Comparison of ENCODE assay signal across 8 mouse cellular contexts in genomic region chr10:81365073-81365472, GRCm38 (mm10). TPM values are rescaled to one million over a fixed set of nuclear protein-coding genes. Genes with fewer than 3 reads are reported as not detected.
DNase-seq lines count a peak whose midpoint lies in the region; ATAC-seq and TF ChIP-seq lines count a peak whose summit lies in the region.

No protein-coding gene starts in this region.

- no peak for TF ChIP-seq CTCF in kidney, adult 2 months (conservative IDR thresholded peaks at IDR 0.05; ENCODE audit: insufficient read depth, insufficient read length, low read depth, low read length)
- TF ChIP-seq CTCF in thymus, adult 2 months (IDR thresholded peaks at IDR 0.05; ENCODE audit: borderline replicate concordance, control insufficient read depth, extremely low read depth, insufficient read depth, low read length, poor library complexity): no peak

- peak overlapping the region; percentile 72; the same call in 1 of the 2 replicates for H3K4me2 ChIP-seq in kidney, embryonic 15.5 days
- H3K4me2 ChIP-seq in liver, embryonic 15.5 days: peak overlapping the region; percentile 97; the same call in 1 of the 2 replicates

- H3K27me3 ChIP-seq in kidney, embryonic 15.5 days: peaks cover 18% of the 10 kb centered on the region
- no peaks in the 10 kb centered on the region for H3K27me3 ChIP-seq in kidney, adult 2 months (replicated peaks; ENCODE audit: control insufficient read depth, insufficient read depth, low read length)
- H3K27me3 ChIP-seq in liver, embryonic 15.5 days: no peaks in the 10 kb centered on the region
- no peaks in the 10 kb centered on the region for H3K27me3 ChIP-seq in thymus, adult 2 months (ENCODE audit: control insufficient read depth, insufficient read depth, low read length)

- TF ChIP-seq POLR2A in kidney, adult 2 months (IDR thresholded peaks at IDR 0.05; ENCODE audit: low read depth, low read length): no peak
- no peak for TF ChIP-seq POLR2A in thymus, adult 2 months (IDR thresholded peaks at IDR 0.05; ENCODE audit: control insufficient read depth, extremely low read depth, insufficient read depth, low read length, poor library complexity)

- no peak overlapping the region; the same call in 1 of the 2 replicates for H3K4me3 ChIP-seq in kidney, embryonic 15.5 days (replicated peaks)
- no peak overlapping the region for H3K4me3 ChIP-seq in kidney, adult 2 months (ENCODE audit: insufficient read depth, low read depth, low read length)
- no peak overlapping the region for H3K4me3 ChIP-seq in liver, embryonic 15.5 days (replicated peaks)
- H3K4me3 ChIP-seq in thymus, adult 2 months (ENCODE audit: control insufficient read depth, insufficient read depth, low read length): no peak overlapping the region

- no peak overlapping the region for H3K9ac ChIP-seq in kidney, embryonic 15.5 days
- H3K9ac ChIP-seq in liver, embryonic 15.5 days: no peak overlapping the region

- peaks cover 58% of the 10 kb centered on the region for H3K4me1 ChIP-seq in kidney, embryonic 15.5 days
- peaks cover 1% of the 10 kb centered on the region; the same call in 1 of the 2 replicates for H3K4me1 ChIP-seq in kidney, adult 2 months (ENCODE audit: control insufficient read depth, insufficient read depth, low read length)
- H3K4me1 ChIP-seq in liver, embryonic 15.5 days (replicated peaks): peaks cover 85% of the 10 kb centered on the region
- no peaks in the 10 kb centered on the region for H3K4me1 ChIP-seq in thymus, adult 2 months (replicated peaks; ENCODE audit: control insufficient read depth, insufficient read depth, low read length)

- H3K9me3 ChIP-seq in kidney, embryonic 15.5 days (replicated peaks): no peaks in the 10 kb centered on the region
- no peaks in the 10 kb centered on the region for H3K9me3 ChIP-seq in liver, embryonic 15.5 days (replicated peaks)

- intact Hi-C loops in gastrocnemius, postnatal 14 days (cut with DNase I; ENCODE audit: low total_unique reads): no loop called here

- WGBS in kidney, embryonic 15.5 days: 44% methylated on average over 4 of the region's 4 CpGs
- 60% methylated on average over 4 of the region's 4 CpGs for WGBS in kidney, adult 2 months
- WGBS in liver, embryonic 15.5 days (ENCODE audit: insufficient replicate concordance): 52% methylated on average over 4 of the region's 4 CpGs
- 75% methylated on average over 4 of the region's 4 CpGs for WGBS in thymus, adult 2 months

- H3K27ac ChIP-seq in kidney, embryonic 15.5 days: no peak overlapping the region
- H3K27ac ChIP-seq in kidney, adult 2 months (ENCODE audit: insufficient read depth, low read depth, low read length): no peak overlapping the region
- peak overlapping the region; percentile 96 for H3K27ac ChIP-seq in liver, embryonic 15.5 days (replicated peaks)
- H3K27ac ChIP-seq in thymus, adult 2 months (ENCODE audit: control insufficient read depth, insufficient read depth, low read length): no peak overlapping the region

- H3K36me3 ChIP-seq in kidney, embryonic 15.5 days: peaks cover 50% of the 10 kb centered on the region
- H3K36me3 ChIP-seq in kidney, adult 2 months (ENCODE audit: control insufficient read depth, insufficient read depth, low read length): no peaks in the 10 kb centered on the region
- H3K36me3 ChIP-seq in liver, embryonic 15.5 days (replicated peaks): peaks cover 89% of the 10 kb centered on the region
- H3K36me3 ChIP-seq in thymus, adult 2 months (ENCODE audit: control insufficient read depth, insufficient read depth, low read length): peaks cover 28% of the 10 kb centered on the region

- ATAC-seq in kidney, embryonic 15.5 days (replicated peaks; ENCODE audit: low FRiP score): 0 out of 2 replicates have a peak, but pooled peaks have one; percentile 3
- peak; percentile 2; the same call in 1 of the 2 replicates for ATAC-seq in erythroblast, adult 5-6 weeks (replicated peaks; ENCODE audit: low FRiP score, poor library complexity, severe bottlenecking)
- no peak for ATAC-seq in liver, embryonic 15.5 days (ENCODE audit: insufficient read depth)

- no peak for DNase-seq in kidney, adult 2 months
- DNase-seq in R1 (ENCODE audit: low read depth, low spot score): peak; percentile 48
- no peak for DNase-seq in thymus, adult 2 months
- DNase-seq in adrenal gland, adult 8-10 months: no peak
- DNase-seq in gastrocnemius, postnatal 14 days: no peak

RNA-seq across cellular contexts. Expression of gene 4930404N11Rik, which starts 0.5 kb away (rescaled TPM):
- 0.62 and 1.6 TPM in 2 replicates for polyA plus RNA-seq in kidney, embryonic 15.5 days (2015; fragmentation: Nextera tagmentation; extraction: Ambion mirVana)
- 0.16 and 0.61 TPM in 2 replicates for polyA plus RNA-seq in kidney, adult 2 months (2012; rRNA removed)
- total RNA-seq in erythroblast, adult 5-6 weeks (2015; ENCODE audit: low replicate concordance): 15.6 and 27.0 TPM in 2 replicates
- 35.7 and 41.5 TPM in 2 replicates for total RNA-seq in erythroblast, adult 5-6 weeks (2017; ENCODE audit: low replicate concordance)
- polyA plus RNA-seq in liver, embryonic 15.5 days (2015; fragmentation: Nextera tagmentation; extraction: Ambion mirVana): 2.3 and 2.9 TPM in 2 replicates
- 12.7 TPM in 2 replicates for polyA plus RNA-seq in thymus, adult 2 months (2012; rRNA removed)
- 1 to 10 TPM; 1.6 to 5.3 (median 2.4) TPM for total RNA-seq in adrenal gland, adult 8-10 months (2022)
- total RNA-seq in gastrocnemius, postnatal 14 days (2021): under 1 TPM; 0.37 to 0.42 TPM

RNA-seq across cellular contexts. Expression of gene Mfsd12, which starts 7.8 kb away (rescaled TPM):
- polyA plus RNA-seq in kidney, embryonic 15.5 days (2015; fragmentation: Nextera tagmentation; extraction: Ambion mirVana): 10.3 and 11.5 TPM in 2 replicates
- polyA plus RNA-seq in kidney, adult 2 months (2012; rRNA removed): 23.4 and 28.1 TPM in 2 replicates
- 1.9 and 2.5 TPM in 2 replicates for total RNA-seq in erythroblast, adult 5-6 weeks (2015; ENCODE audit: low replicate concordance)
- 8.7 and 10.6 TPM in 2 replicates for total RNA-seq in erythroblast, adult 5-6 weeks (2017; ENCODE audit: low replicate concordance)
- 15.0 and 16.5 TPM in 2 replicates for polyA plus RNA-seq in liver, embryonic 15.5 days (2015; fragmentation: Nextera tagmentation; extraction: Ambion mirVana)
- 65.3 and 85.5 TPM in 2 replicates for polyA plus RNA-seq in thymus, adult 2 months (2012; rRNA removed)
- total RNA-seq in adrenal gland, adult 8-10 months (2022): 10 to 100 TPM; 18.3 to 25.7 (median 22.0) TPM
- 1 to 10 TPM; 3.7 to 4.0 TPM for total RNA-seq in gastrocnemius, postnatal 14 days (2021)

RNA-seq across cellular contexts. Expression of gene Fzr1, which starts 13.2 kb away (rescaled TPM):
- 105 and 114 TPM in 2 replicates for polyA plus RNA-seq in kidney, embryonic 15.5 days (2015; fragmentation: Nextera tagmentation; extraction: Ambion mirVana)
- 41.1 and 49.8 TPM in 2 replicates for polyA plus RNA-seq in kidney, adult 2 months (2012; rRNA removed)
- total RNA-seq in erythroblast, adult 5-6 weeks (2015; ENCODE audit: low replicate concordance): 286 and 325 TPM in 2 replicates
- 463 and 486 TPM in 2 replicates for total RNA-seq in erythroblast, adult 5-6 weeks (2017; ENCODE audit: low replicate concordance)
- 127 and 147 TPM in 2 replicates for polyA plus RNA-seq in liver, embryonic 15.5 days (2015; fragmentation: Nextera tagmentation; extraction: Ambion mirVana)
- 181 and 201 TPM in 2 replicates for polyA plus RNA-seq in thymus, adult 2 months (2012; rRNA removed)
- total RNA-seq in adrenal gland, adult 8-10 months (2022): 10 to 100 TPM; 47.1 to 52.7 (median 49.9) TPM
- total RNA-seq in gastrocnemius, postnatal 14 days (2021): 10 to 100 TPM; 11.9 to 15.4 TPM

RNA-seq across cellular contexts. Expression of gene Hmg20b, which starts 14.8 kb away (rescaled TPM):
- polyA plus RNA-seq in kidney, embryonic 15.5 days (2015; fragmentation: Nextera tagmentation; extraction: Ambion mirVana): 87.0 and 94.6 TPM in 2 replicates
- polyA plus RNA-seq in kidney, adult 2 months (2012; rRNA removed): 66.4 and 82.1 TPM in 2 replicates
- 9.2 and 14.6 TPM in 2 replicates for total RNA-seq in erythroblast, adult 5-6 weeks (2015; ENCODE audit: low replicate concordance)
- 14.1 and 30.2 TPM in 2 replicates for total RNA-seq in erythroblast, adult 5-6 weeks (2017; ENCODE audit: low replicate concordance)
- polyA plus RNA-seq in liver, embryonic 15.5 days (2015; fragmentation: Nextera tagmentation; extraction: Ambion mirVana): 22.3 and 22.6 TPM in 2 replicates
- polyA plus RNA-seq in thymus, adult 2 months (2012; rRNA removed): 199 and 209 TPM in 2 replicates
- total RNA-seq in adrenal gland, adult 8-10 months (2022): 100 to 1,000 TPM in 3 of 4 experiments, 10 to 100 TPM in 1; 94.2 to 121 (median 112) TPM
- 10 to 100 TPM; 24.3 to 25.8 TPM for total RNA-seq in gastrocnemius, postnatal 14 days (2021)

RNA-seq across cellular contexts. Expression of gene Dohh, which starts 19.2 kb away (rescaled TPM):
- polyA plus RNA-seq in kidney, embryonic 15.5 days (2015; fragmentation: Nextera tagmentation; extraction: Ambion mirVana): 79.7 and 82.2 TPM in 2 replicates
- polyA plus RNA-seq in kidney, adult 2 months (2012; rRNA removed): 60.6 and 79.8 TPM in 2 replicates
- total RNA-seq in erythroblast, adult 5-6 weeks (2015; ENCODE audit: low replicate concordance): 10.4 and 11.7 TPM in 2 replicates
- 32.5 and 33.7 TPM in 2 replicates for total RNA-seq in erythroblast, adult 5-6 weeks (2017; ENCODE audit: low replicate concordance)
- polyA plus RNA-seq in liver, embryonic 15.5 days (2015; fragmentation: Nextera tagmentation; extraction: Ambion mirVana): 50.9 and 56.2 TPM in 2 replicates
- 119 and 123 TPM in 2 replicates for polyA plus RNA-seq in thymus, adult 2 months (2012; rRNA removed)
- total RNA-seq in adrenal gland, adult 8-10 months (2022): 10 to 100 TPM; 49.8 to 60.2 (median 55.0) TPM
- total RNA-seq in gastrocnemius, postnatal 14 days (2021): 10 to 100 TPM; 38.6 to 39.8 TPM
